Mouse (Mus musculus): ENCODE measurements around the gene Ap4m1. TPM values are rescaled to one million over a fixed set of nuclear protein-coding genes. Genes with fewer than 3 reads are reported as not detected.

The Ap4m1 gene
- polyA plus RNA-seq, 1 experiment from 2014 or later = 5.6 TPM

DNA sequence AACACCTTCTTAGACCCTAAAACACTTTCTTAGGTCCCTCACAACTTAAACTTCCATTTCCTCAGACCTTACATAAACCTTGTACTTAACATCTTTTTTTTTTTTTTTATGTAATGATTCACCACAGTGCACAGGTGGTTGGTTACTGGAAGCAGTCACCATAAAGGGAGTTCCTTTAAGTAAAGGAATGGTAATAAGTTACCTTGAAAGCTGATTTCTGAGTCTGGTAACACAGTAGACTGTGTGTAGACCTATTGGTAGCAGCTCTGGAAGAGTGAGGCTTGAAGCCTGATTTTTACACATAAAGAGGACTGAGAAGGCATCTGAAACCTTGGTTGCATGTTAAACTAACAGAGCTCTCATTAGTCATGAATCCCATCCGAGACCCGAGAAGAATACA is 48.1 kb downstream of the Ap4m1 start:
- 46% methylated on average over 2 of the region's 2 CpGs for WGBS (ENCODE audit: insufficient replicate concordance)
- no peak for ATAC-seq (ENCODE audit: low read depth)
- Histone ChIP-seq H3K27ac (ENCODE audit: low read length) (no peak overlapping the region), H3K4me3 (ENCODE audit: low read depth, low read length) (no peak overlapping the region), H3K9me3 (replicated peaks; ENCODE audit: control insufficient read depth, low read length) (0 out of 2 replicates have a peak, but pooled peaks cover 3% of the 10 kb centered on the region), H3K4me1 (ENCODE audit: control insufficient read depth, low read depth, low read length) (peaks cover 2% of the 10 kb centered on the region; the same call in 1 of the 2 replicates), H3K36me3 (ENCODE audit: control insufficient read depth, insufficient read depth) (no peaks in the 10 kb centered on the region), H3K27me3 (ENCODE audit: control insufficient read depth, insufficient read depth, low read depth, low read length) (no peaks in the 10 kb centered on the region), H3K9ac (ENCODE audit: low read depth, low read length) (no peak overlapping the region), H3K4me2 (ENCODE audit: low read depth, low read length) (no peak overlapping the region)

DNA sequence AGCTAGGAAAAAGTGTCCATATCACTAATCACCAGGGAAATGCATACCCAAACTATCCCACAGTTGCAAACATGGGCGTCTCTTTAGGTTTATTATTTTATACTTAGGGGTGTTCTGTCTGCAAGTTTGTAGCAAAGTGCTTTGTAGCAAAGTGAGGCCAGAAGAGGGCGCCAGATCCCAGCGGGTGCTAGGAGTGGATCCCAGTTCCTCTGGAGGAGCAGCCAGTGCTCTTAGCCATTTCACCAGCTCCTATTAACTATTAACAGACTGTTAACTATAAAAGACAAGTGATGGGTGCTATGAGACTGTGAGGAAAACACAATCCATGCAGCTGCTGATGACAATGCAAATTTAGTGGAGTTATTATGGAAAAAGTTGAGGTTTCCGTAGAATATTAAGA is 50.3 kb downstream of the Ap4m1 start:
- peaks cover 2% of the 10 kb centered on the region; the same call in 1 of the 2 replicates for H3K4me1 ChIP-seq (ENCODE audit: control insufficient read depth, low read depth, low read length)
- no peak overlapping the region for H3K27ac ChIP-seq (ENCODE audit: low read length)
- no peak overlapping the region for H3K4me3 ChIP-seq (ENCODE audit: low read depth, low read length)
- ATAC-seq (ENCODE audit: low read depth) = 0 out of 2 replicates have a peak, but pooled peaks have one; percentile 37
- H3K9me3 ChIP-seq (replicated peaks; ENCODE audit: control insufficient read depth, low read length) = no peaks in the 10 kb centered on the region
- 21% methylated on average over 4 of the region's 4 CpGs for WGBS (ENCODE audit: insufficient replicate concordance)
- no peak overlapping the region for H3K4me2 ChIP-seq (ENCODE audit: low read depth, low read length)
- no peaks in the 10 kb centered on the region for H3K27me3 ChIP-seq (ENCODE audit: control insufficient read depth, insufficient read depth, low read depth, low read length)
- H3K9ac ChIP-seq (ENCODE audit: low read depth, low read length) = no peak overlapping the region
- H3K36me3 ChIP-seq (ENCODE audit: control insufficient read depth, insufficient read depth) = no peaks in the 10 kb centered on the region

DNA sequence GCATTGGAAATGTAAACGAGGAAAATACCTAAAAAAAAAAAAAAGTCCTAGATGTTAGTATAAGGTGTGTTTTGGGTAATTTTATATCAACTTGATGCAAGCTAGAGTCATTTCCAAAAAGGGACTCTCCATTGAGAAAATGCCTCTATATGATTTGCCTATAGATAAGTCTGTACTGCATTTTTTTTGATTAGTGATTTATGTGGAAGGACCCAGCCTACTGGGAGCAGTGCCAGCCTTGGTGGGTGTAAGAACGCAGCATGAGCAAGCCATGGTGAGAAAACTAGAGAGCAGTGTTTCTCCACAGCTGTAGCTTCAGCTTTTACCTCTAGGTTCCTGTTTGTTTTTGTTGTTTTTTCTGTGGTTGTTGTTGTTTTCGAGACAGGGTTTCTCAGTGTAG is 51.5 kb downstream of the Ap4m1 start:
- Histone ChIP-seq H3K9me3 (replicated peaks; ENCODE audit: control insufficient read depth, low read length) (no peaks in the 10 kb centered on the region), H3K4me2 (ENCODE audit: low read depth, low read length) (no peak overlapping the region), H3K36me3 (ENCODE audit: control insufficient read depth, insufficient read depth) (no peaks in the 10 kb centered on the region), H3K27ac (ENCODE audit: low read length) (no peak overlapping the region), H3K4me1 (ENCODE audit: control insufficient read depth, low read depth, low read length) (peaks cover 2% of the 10 kb centered on the region; the same call in 1 of the 2 replicates), H3K4me3 (ENCODE audit: low read depth, low read length) (no peak overlapping the region), H3K27me3 (ENCODE audit: control insufficient read depth, insufficient read depth, low read depth, low read length) (no peaks in the 10 kb centered on the region), H3K9ac (ENCODE audit: low read depth, low read length) (no peak overlapping the region)
- ATAC-seq (ENCODE audit: low read depth) = no peak
- WGBS (ENCODE audit: insufficient replicate concordance) = 46% methylated on average over 3 of the region's 3 CpGs

DNA sequence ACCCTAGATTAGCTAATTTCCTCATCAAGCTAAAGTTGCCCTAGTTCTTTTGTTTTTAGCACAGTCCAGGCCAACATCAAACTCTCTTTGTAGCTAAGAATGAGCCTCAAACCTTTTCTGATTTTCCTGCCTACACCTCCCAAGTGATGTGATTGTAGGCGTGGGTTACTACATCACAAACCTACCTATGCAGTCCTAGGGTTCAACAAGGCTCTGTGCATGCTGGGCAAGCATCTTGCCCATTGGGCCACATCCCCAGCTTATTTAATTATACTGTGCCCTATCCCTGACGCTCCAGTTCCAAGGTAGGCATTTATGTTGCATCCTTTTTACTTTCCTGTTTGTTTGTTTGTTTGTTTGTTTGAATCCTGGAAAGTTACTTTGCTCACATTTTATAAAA is 53.9 kb downstream of the Ap4m1 start, which contains the start of gene Nxpe5:
Nxpe5 (plus strand) TSS at position 199 of the 400 bp plus-strand sequence.
- H3K9me3 ChIP-seq (replicated peaks; ENCODE audit: control insufficient read depth, low read length) = no peaks in the 10 kb centered on the region
- no peak within 1 kb of the TSS for H3K27ac ChIP-seq (ENCODE audit: low read length)
- no peaks in the 10 kb centered on the region for H3K36me3 ChIP-seq (ENCODE audit: control insufficient read depth, insufficient read depth)
- no peak for ATAC-seq (ENCODE audit: low read depth)
- H3K27me3 ChIP-seq (ENCODE audit: control insufficient read depth, insufficient read depth, low read depth, low read length) = no peaks in the 10 kb centered on the region
- 48% methylated on average over 2 of the region's 2 CpGs for WGBS (ENCODE audit: insufficient replicate concordance)
- H3K9ac ChIP-seq (ENCODE audit: low read depth, low read length) = no peak within 1 kb of the TSS
- H3K4me1 ChIP-seq (ENCODE audit: control insufficient read depth, low read depth, low read length) = peaks cover 2% of the 10 kb centered on the region; the same call in 1 of the 2 replicates
- H3K4me3 ChIP-seq (ENCODE audit: low read depth, low read length) = no peak within 1 kb of the TSS
- H3K4me2 ChIP-seq (ENCODE audit: low read depth, low read length) = no peak within 1 kb of the TSS

DNA sequence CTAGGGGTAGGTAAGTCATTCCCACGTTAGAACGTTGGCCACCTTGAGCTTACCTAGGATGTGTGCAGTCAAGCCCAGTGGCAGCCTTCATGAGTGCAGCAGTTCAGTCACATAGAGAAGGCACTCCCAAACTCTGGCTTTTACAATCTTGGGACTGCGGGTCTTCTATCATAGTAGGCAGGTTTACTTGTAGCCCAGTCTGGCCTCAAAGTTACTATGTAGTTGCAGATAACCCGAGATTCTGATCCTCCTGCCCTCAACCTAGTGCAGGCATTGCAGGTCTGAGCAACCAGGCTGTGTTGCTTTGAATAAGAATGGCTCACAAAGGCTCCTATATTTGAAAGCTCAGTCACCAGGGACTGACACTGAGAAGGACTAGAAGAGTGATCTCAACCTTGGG is 54.7 kb downstream of the Ap4m1 start:
- Histone ChIP-seq H3K27me3 (ENCODE audit: control insufficient read depth, insufficient read depth, low read depth, low read length) (no peaks in the 10 kb centered on the region), H3K4me1 (ENCODE audit: control insufficient read depth, low read depth, low read length) (peaks cover 2% of the 10 kb centered on the region; the same call in 1 of the 2 replicates), H3K4me3 (ENCODE audit: low read depth, low read length) (no peak overlapping the region), H3K4me2 (ENCODE audit: low read depth, low read length) (no peak overlapping the region), H3K9me3 (replicated peaks; ENCODE audit: control insufficient read depth, low read length) (no peaks in the 10 kb centered on the region), H3K36me3 (ENCODE audit: control insufficient read depth, insufficient read depth) (no peaks in the 10 kb centered on the region), H3K27ac (ENCODE audit: low read length) (no peak overlapping the region), H3K9ac (ENCODE audit: low read depth, low read length) (no peak overlapping the region)
- no peak for ATAC-seq (ENCODE audit: low read depth)
- 35% methylated on average over 4 of the region's 4 CpGs for WGBS (ENCODE audit: insufficient replicate concordance)

DNA sequence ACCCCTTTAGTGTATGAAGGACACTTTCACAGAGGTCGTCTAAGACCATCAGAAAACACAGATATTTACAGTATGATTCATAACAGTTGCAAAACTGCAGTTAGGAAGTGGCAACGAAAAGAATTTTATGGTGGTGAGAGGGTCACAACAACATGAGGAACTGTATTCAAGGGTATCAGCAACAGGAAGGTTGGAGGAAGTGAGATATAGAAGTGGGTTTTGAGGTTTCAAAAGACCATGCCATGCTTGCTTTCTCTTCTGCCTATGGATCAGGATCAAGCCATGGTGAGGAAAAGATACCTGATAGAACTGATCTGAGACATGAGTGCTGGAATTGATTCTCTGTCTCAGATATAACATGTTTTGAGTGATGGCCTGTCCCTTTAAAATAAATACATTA is 55.6 kb downstream of the Ap4m1 start:
- no peak for ATAC-seq (ENCODE audit: low read depth)

DNA sequence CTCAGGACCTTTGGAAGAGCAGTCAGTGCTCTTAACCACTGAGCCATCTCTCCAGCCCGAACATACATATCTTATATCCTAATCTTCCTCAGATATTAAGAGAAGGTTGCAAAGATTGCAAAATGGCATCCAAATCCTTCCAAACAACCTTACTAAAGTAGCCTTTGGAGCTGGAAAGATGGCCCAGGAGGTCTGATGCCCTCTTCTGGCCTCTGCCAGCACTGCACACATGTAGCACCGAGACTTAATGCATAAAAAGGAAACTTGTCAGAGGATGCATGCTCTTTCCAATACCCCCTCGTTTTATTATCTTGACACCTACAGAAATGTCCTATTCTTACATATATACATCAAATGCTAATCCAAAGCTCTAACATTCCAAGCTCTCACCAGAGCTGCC is 56.2 kb downstream of the Ap4m1 start:
- ATAC-seq (ENCODE audit: low read depth) = no peak
- Histone ChIP-seq H3K4me1 (ENCODE audit: control insufficient read depth, low read depth, low read length) (no peaks in the 10 kb centered on the region), H3K9ac (ENCODE audit: low read depth, low read length) (no peak overlapping the region), H3K27me3 (ENCODE audit: control insufficient read depth, insufficient read depth, low read depth, low read length) (no peaks in the 10 kb centered on the region), H3K4me2 (ENCODE audit: low read depth, low read length) (no peak overlapping the region), H3K9me3 (replicated peaks; ENCODE audit: control insufficient read depth, low read length) (no peaks in the 10 kb centered on the region), H3K4me3 (ENCODE audit: low read depth, low read length) (no peak overlapping the region), H3K27ac (ENCODE audit: low read length) (no peak overlapping the region), H3K36me3 (ENCODE audit: control insufficient read depth, insufficient read depth) (no peaks in the 10 kb centered on the region)
- 23% methylated on average over 3 of the region's 3 CpGs for WGBS (ENCODE audit: insufficient replicate concordance)

More for the DNA sequence above, 55.6 kb downstream of the Ap4m1 start:
- H3K27ac ChIP-seq (ENCODE audit: low read length) = no peak overlapping the region
- H3K4me1 ChIP-seq (ENCODE audit: control insufficient read depth, low read depth, low read length) = peaks cover under 1% of the 10 kb centered on the region; the same call in 1 of the 2 replicates
- no peaks in the 10 kb centered on the region for H3K9me3 ChIP-seq (replicated peaks; ENCODE audit: control insufficient read depth, low read length)
- 12% methylated on average over 2 of the region's 2 CpGs for WGBS (ENCODE audit: insufficient replicate concordance)
- H3K36me3 ChIP-seq (ENCODE audit: control insufficient read depth, insufficient read depth) = no peaks in the 10 kb centered on the region
- no peaks in the 10 kb centered on the region for H3K27me3 ChIP-seq (ENCODE audit: control insufficient read depth, insufficient read depth, low read depth, low read length)
- H3K4me2 ChIP-seq (ENCODE audit: low read depth, low read length) = no peak overlapping the region
- H3K9ac ChIP-seq (ENCODE audit: low read depth, low read length) = no peak overlapping the region
- no peak overlapping the region for H3K4me3 ChIP-seq (ENCODE audit: low read depth, low read length)

DNA sequence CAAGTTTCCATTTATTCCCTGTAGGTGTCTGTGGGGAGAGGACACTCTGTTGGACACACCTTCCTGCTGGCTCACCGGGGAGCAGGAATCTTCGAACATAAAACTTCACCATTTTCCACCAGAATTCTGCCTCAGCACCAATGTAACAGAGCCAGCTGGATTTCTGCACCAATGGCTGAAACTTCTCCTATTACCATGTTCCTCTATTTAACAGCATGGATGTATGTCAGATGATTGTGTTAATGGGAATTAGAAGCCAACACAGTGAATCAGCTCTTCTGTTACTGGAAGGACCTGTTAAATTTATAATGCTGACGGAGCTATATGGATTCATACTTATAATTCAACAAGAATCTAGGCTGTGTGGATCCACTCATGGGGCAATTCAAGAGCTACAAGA is 57.7 kb downstream of the Ap4m1 start:
- H3K4me3 ChIP-seq (ENCODE audit: low read depth, low read length) = no peak overlapping the region
- WGBS (ENCODE audit: insufficient replicate concordance) = 77% methylated on average over 3 of the region's 3 CpGs
- H3K4me2 ChIP-seq (ENCODE audit: low read depth, low read length) = no peak overlapping the region
- no peak overlapping the region for H3K9ac ChIP-seq (ENCODE audit: low read depth, low read length)
- no peaks in the 10 kb centered on the region for H3K9me3 ChIP-seq (replicated peaks; ENCODE audit: control insufficient read depth, low read length)
- H3K36me3 ChIP-seq (ENCODE audit: control insufficient read depth, insufficient read depth) = no peaks in the 10 kb centered on the region
- H3K27me3 ChIP-seq (ENCODE audit: control insufficient read depth, insufficient read depth, low read depth, low read length) = no peaks in the 10 kb centered on the region
- no peaks in the 10 kb centered on the region for H3K4me1 ChIP-seq (ENCODE audit: control insufficient read depth, low read depth, low read length)
- ATAC-seq (ENCODE audit: low read depth) = no peak
- no peak overlapping the region for H3K27ac ChIP-seq (ENCODE audit: low read length)

Measured in liver, embryonic 16.5 days (tissue).